Mouse (Mus musculus) megakaryocyte progenitor cell, adult 5-6 weeks (primary cell): Measurements from ENCODE around the gene Maml3. TPM values are rescaled to one million over a fixed set of nuclear protein-coding genes. Genes with fewer than 3 reads are reported as not detected.

Experiments
- ATAC-seq: replicated peaks from 2 replicates; pipeline ENCODE4 v1.8.0; 2016; ENCODE audit warnings: mild to moderate bottlenecking, moderate TSS enrichment, inconsistent platforms; ENCODE audit not compliant: poor library complexity
- total RNA-seq, 2 experiments: library from RNA; stranded (forward) in 1 of 2; stranded (reverse) in 1 of 2; fragments of 157-497, 149-512 nt in 1 of 2; fragments of 200-1000 nt in 1 of 2; gene quantifications; 2 replicates each; pipeline versions ENCODE4 v1.2.3 to v1.2.4; 2015 to 2017

Gene Maml3
- total RNA-seq, 2 experiments from 2014 or later, result 5.9 to 9.5 TPM

DNA sequence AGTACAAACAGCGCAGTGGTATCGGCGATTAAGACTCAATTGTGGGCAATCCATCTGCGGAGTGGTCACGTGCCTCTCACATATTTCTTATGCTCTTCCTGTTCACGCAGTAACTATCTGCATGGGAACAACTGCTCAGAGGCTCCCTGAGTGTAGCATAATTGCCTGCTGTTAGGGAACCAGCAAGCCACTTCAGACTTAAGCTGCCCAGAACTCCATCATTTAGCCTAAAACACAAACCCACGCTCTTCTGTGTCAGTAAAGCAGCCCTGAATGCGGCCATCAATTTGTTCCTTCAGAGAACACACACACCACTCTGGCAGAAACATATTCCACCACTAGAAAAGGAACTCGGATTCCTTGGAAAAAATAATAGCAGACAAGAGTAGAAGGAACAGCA, 305.2 kb downstream of the Maml3 start:
- no peak for ATAC-seq

- no peak; the same call in 1 of the 2 replicates for ATAC-seq
Measured at GRCm38 (mm10) chr3:51796838-51797237, 308.0 kb downstream of the Maml3 start.

GRCm38 (mm10) chr3:51796219-51796828, 308.6 kb downstream of the Maml3 start:
- peak; percentile 61 for ATAC-seq

- no peak for ATAC-seq
Measured at GRCm38 (mm10) chr3:51791542-51791941, 313.3 kb downstream of the Maml3 start.

GRCm38 (mm10) chr3:51789389-51789904, 315.4 kb downstream of the Maml3 start:
- ATAC-seq, result peak; percentile 59

DNA sequence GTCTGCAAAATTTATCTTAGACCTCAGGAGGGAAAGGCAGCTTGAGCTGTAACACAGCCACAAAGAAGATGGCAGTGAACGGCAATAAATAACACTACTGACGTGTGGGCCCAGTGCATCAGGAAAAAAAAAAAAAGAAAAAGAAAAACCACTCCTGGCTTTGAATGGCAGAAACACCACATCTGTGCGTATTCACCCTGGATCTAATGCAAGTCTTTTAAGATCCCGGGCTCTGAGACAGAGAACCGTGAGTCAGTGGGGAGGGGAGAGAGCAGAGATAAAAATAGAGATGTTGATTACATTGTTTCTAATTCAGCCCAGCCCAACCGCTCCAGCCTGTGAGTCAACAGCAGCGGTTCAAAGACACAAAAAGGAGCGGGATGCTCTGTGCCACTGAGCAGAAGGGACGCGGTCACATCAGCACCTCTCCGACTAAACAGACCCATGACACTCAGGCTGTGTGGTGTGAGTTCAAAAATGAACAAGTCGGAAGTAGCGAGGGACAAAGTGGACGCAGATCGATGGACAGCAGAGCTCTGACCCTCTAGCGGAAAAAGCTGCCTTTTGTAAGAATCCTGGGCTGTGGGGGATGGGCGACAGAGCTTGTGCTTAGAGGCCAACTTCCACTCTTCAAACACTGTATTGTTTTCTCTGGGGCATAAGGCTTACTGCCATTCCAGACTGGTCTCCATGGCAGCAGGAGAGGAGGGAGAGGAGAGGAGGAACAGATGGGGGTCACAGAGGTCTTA, 316.1 kb downstream of the Maml3 start:
- ATAC-seq, result peak; percentile 67

DNA sequence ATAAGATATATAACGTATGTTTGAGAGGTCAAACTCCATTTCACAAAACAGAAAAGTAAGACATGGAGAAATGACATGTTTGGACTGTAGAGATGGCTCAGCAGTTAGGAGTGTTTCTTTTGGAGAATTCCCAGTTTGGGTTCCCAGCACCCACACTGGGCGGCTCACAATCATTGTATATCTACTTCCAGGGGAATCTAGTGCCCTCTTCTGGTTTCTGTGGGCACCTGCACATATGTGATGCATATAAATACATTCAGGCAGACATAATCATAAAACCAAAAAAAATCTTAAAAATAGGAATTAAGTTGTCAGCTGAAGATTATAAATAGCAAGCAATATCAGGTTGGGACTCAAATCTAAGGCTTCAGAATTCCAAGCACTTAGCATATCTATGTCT, 316.9 kb downstream of the Maml3 start:
- no peak for ATAC-seq

- ATAC-seq, result no peak
Measured at GRCm38 (mm10) chr3:51785796-51786195, 319.1 kb downstream of the Maml3 start.

GRCm38 (mm10) chr3:51782191-51782590, 322.7 kb downstream of the Maml3 start:
- peak; percentile 55 for ATAC-seq

DNA sequence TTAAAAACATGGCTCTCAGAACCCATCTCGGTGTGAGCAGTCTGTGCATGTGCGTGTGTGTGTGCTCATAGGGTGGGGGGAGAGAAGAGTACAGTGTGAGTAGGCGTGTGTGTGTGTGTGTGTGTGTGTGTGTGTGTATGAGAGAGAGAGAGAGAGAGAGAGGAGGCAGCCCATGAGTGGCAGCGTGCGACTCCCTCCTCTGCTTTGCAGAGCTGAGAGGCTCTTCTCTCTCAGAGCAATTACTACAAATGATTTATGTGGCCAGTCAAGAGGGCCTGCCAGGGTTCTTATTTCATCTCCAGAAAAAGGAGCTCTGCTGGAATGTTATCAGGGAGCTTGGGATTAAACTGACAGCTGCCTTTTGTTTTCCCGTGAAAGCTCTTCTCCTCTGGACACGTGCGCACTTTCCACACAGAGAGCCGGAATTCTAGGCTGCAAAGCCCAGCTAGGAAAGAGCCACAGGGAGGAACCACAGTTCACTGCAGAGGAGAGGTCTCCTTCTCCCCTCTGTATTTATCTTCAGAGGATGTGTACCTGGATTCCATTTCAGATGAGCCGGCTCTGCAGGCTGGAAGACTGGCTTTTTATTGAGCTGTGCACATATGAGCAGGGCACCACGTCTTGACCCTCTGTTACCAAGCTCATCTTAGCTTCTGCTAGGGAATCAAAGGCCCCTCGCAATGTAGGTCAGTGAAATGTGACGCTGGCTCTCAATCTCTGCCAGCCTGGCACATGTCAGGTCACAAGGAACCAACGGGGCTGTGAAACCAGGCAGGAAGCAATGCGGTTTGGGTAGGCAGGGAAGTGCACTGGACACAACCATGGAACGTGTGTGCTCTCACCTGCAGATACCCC, 325.9 kb downstream of the Maml3 start:
- peak; percentile 30; the same call in 1 of the 2 replicates for ATAC-seq

- ATAC-seq, result peak; percentile 45
Measured at GRCm38 (mm10) chr3:51778179-51778578, 326.7 kb downstream of the Maml3 start.

- ATAC-seq, result peak; percentile 32; the same call in 1 of the 2 replicates
Measured at GRCm38 (mm10) chr3:51776018-51776611, 328.8 kb downstream of the Maml3 start.

GRCm38 (mm10) chr3:51773587-51773986, 331.3 kb downstream of the Maml3 start:
- ATAC-seq, result peak; percentile 64

DNA sequence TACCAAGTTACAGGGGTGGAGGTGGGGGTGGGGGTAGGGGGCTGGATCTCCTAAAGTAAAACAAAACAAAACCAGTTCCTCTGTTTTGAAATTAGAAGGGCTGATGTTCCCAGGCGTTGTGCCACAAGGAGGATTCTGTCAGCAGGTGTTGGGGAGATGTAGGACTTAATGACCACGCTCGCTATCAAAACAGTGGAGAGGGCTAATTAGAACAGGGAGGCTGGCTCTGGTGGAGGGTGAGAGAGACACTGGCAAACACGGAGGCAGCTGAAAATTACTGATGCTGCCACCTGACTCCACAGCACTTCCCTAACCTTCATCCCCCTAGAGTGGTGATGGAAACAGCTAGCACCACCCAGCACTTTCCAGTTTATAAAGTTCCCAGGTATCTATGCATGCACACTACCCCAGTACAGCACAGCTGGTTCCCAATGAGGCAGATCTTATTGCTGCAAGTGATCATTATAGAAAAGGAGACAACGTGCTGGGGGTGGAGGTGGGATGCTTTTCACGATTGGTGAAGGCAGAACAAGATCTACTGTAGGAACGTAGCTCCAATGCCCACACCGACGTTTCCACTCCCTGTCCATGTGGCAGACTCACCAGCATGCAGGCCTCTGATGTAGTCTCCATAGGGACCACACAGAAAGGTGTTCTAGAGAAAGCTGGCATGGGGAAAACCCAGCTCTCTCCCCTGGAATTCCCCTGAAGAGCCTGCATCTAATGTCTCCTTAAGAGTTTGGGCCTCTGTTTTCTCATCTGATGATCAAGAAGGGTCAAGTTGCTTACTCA, 332.8 kb downstream of the Maml3 start:
- no peak for ATAC-seq

DNA sequence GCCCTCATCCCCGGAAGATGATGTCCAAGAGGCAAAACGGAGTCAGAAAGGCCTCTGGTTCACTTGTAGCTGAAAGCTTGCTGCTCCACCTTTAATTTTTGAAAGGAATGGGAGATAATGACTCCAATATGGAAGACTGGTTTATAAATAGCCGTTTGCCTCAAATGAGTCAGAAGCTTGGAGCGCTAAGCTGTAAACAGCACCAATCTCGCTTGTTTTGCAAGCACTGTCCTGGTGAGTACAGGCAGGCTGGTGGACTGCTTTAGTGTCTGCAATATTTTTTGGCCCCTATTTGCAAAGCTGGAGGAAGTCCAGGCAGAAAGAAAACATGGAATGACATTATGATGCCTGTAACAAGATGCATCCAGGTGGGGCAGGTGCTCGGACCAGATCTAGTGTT, 335.7 kb downstream of the Maml3 start:
- ATAC-seq, result no peak

GRCm38 (mm10) chr3:51765220-51765923, 339.5 kb downstream of the Maml3 start:
- peak; percentile 30; the same call in 1 of the 2 replicates for ATAC-seq

DNA sequence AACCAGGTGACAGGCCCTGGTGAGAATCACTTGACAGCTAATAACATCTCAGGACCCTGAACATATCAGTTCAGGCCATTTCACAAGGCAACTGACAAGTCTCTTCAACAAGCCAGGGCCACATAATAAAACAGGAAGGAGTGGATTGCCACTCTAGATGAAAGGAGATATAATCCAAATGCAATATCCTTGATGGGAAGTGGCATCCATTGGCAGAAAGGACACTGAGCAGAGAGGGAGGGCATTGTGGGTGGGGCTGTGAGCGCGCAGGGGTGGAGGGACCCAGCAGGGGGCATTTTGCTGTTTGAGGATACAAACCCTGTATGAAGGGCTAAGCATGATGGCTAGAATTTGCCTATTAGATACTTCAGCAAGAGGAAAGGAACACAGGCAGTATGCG, 340.7 kb downstream of the Maml3 start:
- ATAC-seq, result peak; percentile 48

DNA sequence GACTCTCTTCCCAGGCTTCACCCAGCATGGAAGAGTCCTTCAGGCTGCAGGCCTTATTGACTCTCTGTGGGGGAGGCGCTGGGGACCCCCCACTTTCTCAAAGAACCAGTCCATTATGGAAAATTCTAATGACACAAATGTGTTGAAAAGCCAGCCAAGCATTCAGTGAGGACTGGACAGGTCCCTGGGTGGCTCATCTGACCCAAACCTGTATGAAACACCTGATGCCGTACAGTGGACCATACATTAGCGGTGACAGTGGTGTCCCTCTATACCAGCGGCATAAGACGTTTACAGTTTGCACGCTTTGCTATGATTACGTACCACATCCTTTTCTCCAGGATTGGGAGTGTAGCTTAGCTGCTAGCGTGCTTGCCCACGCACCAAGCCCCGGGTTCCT, 342.0 kb downstream of the Maml3 start:
- ATAC-seq, result no peak

- no peak for ATAC-seq
Measured at GRCm38 (mm10) chr3:51759534-51759933, 345.3 kb downstream of the Maml3 start.
